Comparison of ENCODE assay signal across 25 mouse cellular contexts in the genomic region with DNA sequence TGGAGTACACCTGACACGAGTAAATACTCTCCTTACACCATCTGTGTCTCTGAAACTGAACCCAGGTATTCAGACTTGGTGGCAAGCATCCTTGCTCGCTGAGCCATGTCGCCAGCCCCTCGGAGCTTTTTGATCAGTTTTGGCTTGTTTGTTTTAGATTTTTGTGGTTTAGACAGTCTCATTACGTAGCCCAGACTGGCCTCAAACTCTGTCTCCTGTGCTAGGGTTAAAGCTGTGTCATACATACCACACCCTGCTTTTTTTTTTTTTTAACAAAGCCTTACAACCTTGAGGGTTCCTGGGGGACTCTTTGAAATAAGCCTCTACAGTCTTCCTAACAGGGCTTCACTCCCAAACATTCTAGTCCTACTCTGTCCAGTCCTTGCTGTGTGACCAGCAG. TPM values are rescaled to one million over a fixed set of nuclear protein-coding genes. Genes with fewer than 3 reads are reported as not detected.
DNase-seq lines count a peak whose midpoint lies in the region; ATAC-seq and TF ChIP-seq lines count a peak whose summit lies in the region.
"Had no signal": no experiment of that assay in that cellular context is flagged by ENCODE, and none has a peak within 500 bp of the region (broad histone marks: within the 10 kb centered on the region; RNA-seq: fewer than 3 reads in every experiment).

No protein-coding gene starts in this region.

- no peak for TF ChIP-seq CTCF in hindbrain, postnatal 0 days (IDR thresholded peaks at IDR 0.05; ENCODE audit: low read depth)

- peaks cover 96% of the 10 kb centered on the region for H3K27me3 ChIP-seq in hindbrain, embryonic 10.5 days (ENCODE audit: insufficient read depth, poor library complexity, severe bottlenecking)
- H3K27me3 ChIP-seq in hindbrain, postnatal 0 days (ENCODE audit: insufficient read depth, low read length), result no peaks in the 10 kb centered on the region; the same call in 1 of the 2 replicates
- no peaks in the 10 kb centered on the region; the same call in 1 of the 2 replicates for H3K27me3 ChIP-seq in neural tube, embryonic 14.5 days (ENCODE audit: control insufficient read depth, insufficient read depth, low read length)
- peaks cover 37% of the 10 kb centered on the region for H3K27me3 ChIP-seq in limb, embryonic 10.5 days (ENCODE audit: low read depth, poor library complexity, severe bottlenecking)
- H3K27me3 ChIP-seq: CH12.LX had no signal

- no peak overlapping the region for H3K4me3 ChIP-seq in hindbrain, embryonic 10.5 days
- H3K4me3 ChIP-seq in hindbrain, postnatal 0 days (ENCODE audit: low read length), result no peak overlapping the region
- no peak overlapping the region for H3K4me3 ChIP-seq in neural tube, embryonic 14.5 days (ENCODE audit: low read depth, low read length)
- H3K4me3 ChIP-seq in limb, embryonic 10.5 days, result no peak overlapping the region
- H3K4me3 ChIP-seq: heart, embryonic 13.5 days; liver, embryonic 12.5 days had no signal

- H3K9me3 ChIP-seq in hindbrain, embryonic 10.5 days, result no peaks in the 10 kb centered on the region
- no peaks in the 10 kb centered on the region for H3K9me3 ChIP-seq in hindbrain, postnatal 0 days (ENCODE audit: low read length)
- no peaks in the 10 kb centered on the region for H3K9me3 ChIP-seq in neural tube, embryonic 14.5 days (ENCODE audit: control insufficient read depth, low read length)
- no peaks in the 10 kb centered on the region for H3K9me3 ChIP-seq in limb, embryonic 10.5 days (replicated peaks)
- H3K9me3 ChIP-seq: heart, embryonic 13.5 days; liver, embryonic 12.5 days had no signal

- H3K27ac ChIP-seq in hindbrain, embryonic 10.5 days, result peak overlapping the region; percentile 73; the same call in 1 of the 2 replicates
- H3K27ac ChIP-seq in hindbrain, postnatal 0 days, result no peak overlapping the region
- no peak overlapping the region for H3K27ac ChIP-seq in neural tube, embryonic 14.5 days (ENCODE audit: low read depth, low read length)
- H3K27ac ChIP-seq in limb, embryonic 10.5 days, result peak overlapping the region; percentile 69; the same call in 1 of the 2 replicates
- H3K27ac ChIP-seq: heart, embryonic 13.5 days; liver, embryonic 12.5 days had no signal

- H3K4me2 ChIP-seq in hindbrain, postnatal 0 days (ENCODE audit: low read depth, low read length), result no peak overlapping the region
- H3K4me2 ChIP-seq in neural tube, embryonic 14.5 days (ENCODE audit: low read depth, low read length), result no peak overlapping the region

- no peaks in the 10 kb centered on the region for H3K36me3 ChIP-seq in hindbrain, embryonic 10.5 days
- H3K36me3 ChIP-seq in hindbrain, postnatal 0 days (ENCODE audit: insufficient read depth, low read length), result no peaks in the 10 kb centered on the region
- H3K36me3 ChIP-seq in neural tube, embryonic 14.5 days (ENCODE audit: control insufficient read depth, insufficient read depth, low read length), result no peaks in the 10 kb centered on the region
- H3K36me3 ChIP-seq in limb, embryonic 10.5 days, result no peaks in the 10 kb centered on the region
- H3K36me3 ChIP-seq: heart, embryonic 13.5 days; liver, embryonic 12.5 days had no signal

- DNase-seq in hindbrain, embryonic 10.5 days (ENCODE audit: low spot score), result no peak
- DNase-seq in hindbrain, postnatal 0 days (ENCODE audit: low spot score), result no peak
- no peak for DNase-seq in neural tube, embryonic 10.5 days (ENCODE audit: extremely low spot score, low spot score)
- no peak for DNase-seq in limb, embryonic 10.5 days (ENCODE audit: low spot score)
- no peak for DNase-seq in retina, embryonic 14.5 days (ENCODE audit: low spot score)
- DNase-seq in layer of hippocampus, adult 8-10 months (ENCODE audit: low spot score in 2 of 2), result no peak
- DNase-seq in embryo, embryonic 10 days (ENCODE audit: low spot score), result no peak
- DNase-seq: adrenal gland, adult 2 months; cerebellum, adult 9-10 months; gastrocnemius, postnatal 14 days; heart, adult 18-20 months; kidney, adult 2 months; kidney, postnatal 14 days; left cerebral cortex, postnatal 4 days; lung, embryonic 14.5 days; lung, postnatal 36 days; right cerebral cortex, postnatal 14 days; spleen, adult 18-20 months had no signal

- H3K9ac ChIP-seq in hindbrain, postnatal 0 days (replicated peaks; ENCODE audit: low read length), result no peak overlapping the region
- H3K9ac ChIP-seq in neural tube, embryonic 14.5 days (replicated peaks; ENCODE audit: low read depth, low read length), result no peak overlapping the region
- H3K9ac ChIP-seq: liver, embryonic 12.5 days; lung, embryonic 14.5 days had no signal

- ATAC-seq in hindbrain, postnatal 0 days, result no peak
- ATAC-seq in neural tube, embryonic 14.5 days (ENCODE audit: low read depth), result peak; percentile 10; the same call in 1 of the 2 replicates
- ATAC-seq: inflammation-experienced regulatory T-cells, adult 6 months had no signal

- WGBS in hindbrain, embryonic 10.5 days, result 57% methylated on average over 5 of the region's 5 CpGs
- WGBS in hindbrain, postnatal 0 days, result 64% methylated on average over 5 of the region's 5 CpGs
- 76% methylated on average over 5 of the region's 5 CpGs for WGBS in neural tube, embryonic 14.5 days
- WGBS in limb, embryonic 10.5 days, result 80% methylated on average over 5 of the region's 5 CpGs

- peaks cover 91% of the 10 kb centered on the region for H3K4me1 ChIP-seq in hindbrain, embryonic 10.5 days (replicated peaks)
- H3K4me1 ChIP-seq in hindbrain, postnatal 0 days (ENCODE audit: insufficient read depth, low read length), result peaks cover 18% of the 10 kb centered on the region
- H3K4me1 ChIP-seq in neural tube, embryonic 14.5 days (ENCODE audit: control insufficient read depth, insufficient read depth, low read length), result peaks cover 7% of the 10 kb centered on the region; the same call in 1 of the 2 replicates
- peaks cover 86% of the 10 kb centered on the region for H3K4me1 ChIP-seq in limb, embryonic 10.5 days

RNA-seq across cellular contexts. Expression of a gene that starts 7.6 kb away (rescaled TPM):
- polyA plus RNA-seq in hindbrain, embryonic 10.5 days (2016; fragmentation: Nextera tagmentation; extraction: Ambion mirVana), result 64.4 and 82.8 TPM in 2 replicates
- 28.8 and 47.7 TPM in 2 replicates for total RNA-seq in hindbrain, postnatal 0 days (2014; rRNA removed)
- 33.0 and 34.6 TPM in 2 replicates for polyA plus RNA-seq in hindbrain, postnatal 0 days (2015; fragmentation: Nextera tagmentation; extraction: Ambion mirVana)
- polyA plus RNA-seq in neural tube, embryonic 14.5 days (2014; fragmentation: Nextera tagmentation; extraction: Ambion mirVana), result 46.9 and 55.7 TPM in 2 replicates
- polyA plus RNA-seq in limb, embryonic 10.5 days (2016; fragmentation: Nextera tagmentation; extraction: Ambion mirVana), result 106 and 159 TPM in 2 replicates
- 10 to 100 TPM in 1 of 4 experiments, 1 to 10 TPM in 3; 6.6 to 10.6 (median 7.2) TPM for total RNA-seq in layer of hippocampus, adult 8-10 months (2022)
- total RNA-seq: CH12.LX; common myeloid progenitor, adult 5-6 weeks; megakaryocyte-erythroid progenitor cell, adult 5-6 weeks had no signal
- polyA plus RNA-seq: inflammation-experienced regulatory T-cells, adult 6 months had no signal

Comparison
In these comparisons a context has a peak if more than half of its experiments do, and no peak if none do; other contexts are left out.
1. H3K27ac ChIP-seq: peak in hindbrain, embryonic 10.5 days (single experiment) and limb, embryonic 10.5 days (single experiment); none in hindbrain, postnatal 0 days (single experiment) and neural tube, embryonic 14.5 days (single experiment).